Mouse (Mus musculus) heart, embryonic 15.5 days (tissue): ENCODE results near the gene Lrrc26. TPM values are rescaled to one million over a fixed set of nuclear protein-coding genes. Genes with fewer than 3 reads are reported as not detected.

Experiments used
- ATAC-seq: fragments of 200-750 bp; cut with Nextera tagmentation; replicated peaks from 2 replicates; pipeline ENCODE4 v1.8.0; 2017; ENCODE audit warnings: low read depth, moderate TSS enrichment; ENCODE audit not compliant: insufficient number of reproducible peaks, insufficient read depth, low FRiP score
- H3K27ac ChIP-seq: fragments of 300-500 bp; sonication (generic); 2 replicates; pipeline ENCODE4 v1.5.1; 2015; ENCODE audit warnings: mild to moderate bottlenecking, inconsistent platforms
- H3K27me3 ChIP-seq: fragments of 300-500 bp; sonication (generic); 2 replicates; pipeline ENCODE4 v1.6.1; 2015; ENCODE audit warnings: inconsistent platforms
- H3K36me3 ChIP-seq: fragments of 300-500 bp; sonication (generic); 2 replicates; pipeline ENCODE4 v1.6.1; 2015; ENCODE audit warnings: mild to moderate bottlenecking, inconsistent platforms
- H3K4me1 ChIP-seq: fragments of 300-500 bp; sonication (generic); replicated peaks from 2 replicates; pipeline ENCODE4 v1.6.1; 2015; ENCODE audit warnings: inconsistent platforms
- H3K4me2 ChIP-seq: fragments of 300-500 bp; sonication (generic); 2 replicates; pipeline ENCODE4 v1.6.1; 2015; ENCODE audit warnings: inconsistent platforms, mild to moderate bottlenecking, moderate library complexity
- H3K4me3 ChIP-seq: fragments of 300-500 bp; sonication (generic); 2 replicates; pipeline ENCODE4 v1.5.1; 2015; ENCODE audit warnings: mild to moderate bottlenecking, inconsistent platforms
- H3K9ac ChIP-seq: fragments of 300-500 bp; sonication (generic); 2 replicates; pipeline ENCODE4 v1.6.1; 2015; ENCODE audit warnings: mild to moderate bottlenecking, inconsistent platforms
- H3K9me3 ChIP-seq: fragments of 300-500 bp; sonication (generic); replicated peaks from 2 replicates; pipeline ENCODE4 v1.6.1; 2016; ENCODE audit warnings: inconsistent platforms
- WGBS: fragments of 180-500 bp; shearing (Covaris S2); methylation state at CpG from one replicate; pipeline ENCODE4 v1.1.7; 2015; ENCODE audit warnings: mixed read lengths; 5-methylcytosine and 5-hydroxymethylcytosine counted together
- polyA plus RNA-seq: library from polyadenylated mRNA; unstranded; fragments of >200 nt; fragmentation: Nextera tagmentation; extraction: Ambion mirVana; gene quantifications from 2 replicates; pipeline ENCODE4 v1.2.1, GENCODE M21; 2015

Gene Lrrc26
- polyA plus RNA-seq, 1 experiment from 2014 or later: 0.28 TPM

DNA sequence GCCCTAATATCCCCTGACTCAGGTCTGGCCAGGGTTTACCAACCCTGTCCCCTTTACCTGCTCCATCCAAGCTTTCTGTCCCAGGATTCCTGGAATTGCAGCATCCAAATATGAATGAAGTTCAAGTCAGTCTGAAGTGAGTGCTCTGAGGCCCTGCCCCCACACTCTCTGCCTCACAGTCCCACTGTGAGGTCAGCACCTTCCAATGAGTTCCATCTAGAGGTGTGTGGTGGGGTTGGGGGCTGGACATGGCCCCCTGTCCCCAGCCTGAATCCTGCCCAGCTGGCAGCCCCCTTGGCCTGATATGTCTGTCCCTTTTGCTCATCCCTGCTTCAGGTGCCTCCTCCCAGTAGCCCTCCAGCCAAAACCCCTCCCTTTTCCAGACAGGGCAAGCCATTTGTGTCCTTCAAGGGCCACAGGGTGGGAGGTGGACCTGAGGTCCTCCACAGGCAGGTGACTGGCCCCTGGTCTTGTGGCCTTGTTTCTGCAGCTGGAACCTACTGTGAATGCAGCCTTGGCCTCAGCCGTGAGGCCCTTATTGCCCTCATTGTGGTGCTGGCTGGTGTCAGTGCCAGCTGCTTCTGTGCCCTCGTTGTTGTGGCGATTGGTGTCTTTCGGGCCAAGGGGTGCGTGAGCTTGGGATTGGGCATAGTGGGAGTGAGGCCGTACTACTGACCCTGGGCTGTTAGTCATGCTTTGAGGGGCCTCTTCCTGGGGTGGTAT lies 1.6 kb upstream of the Lrrc26 start, which contains the start of gene Tmem210:
TSS of gene Tmem210 (plus strand) at position 219 of the 723 bp plus-strand sequence.
- peaks cover 54% of the 10 kb centered on the region for H3K27me3 ChIP-seq
- no peak for ATAC-seq
- peaks cover 40% of the 10 kb centered on the region for H3K4me1 ChIP-seq
- WGBS: 85% methylated on average over 6 of the region's 6 CpGs
- H3K4me2 ChIP-seq: no peak within 1 kb of the TSS
- H3K36me3 ChIP-seq: peaks cover 31% of the 10 kb centered on the region
- no peak within 1 kb of the TSS for H3K4me3 ChIP-seq
- no peaks in the 10 kb centered on the region for H3K9me3 ChIP-seq
- H3K27ac ChIP-seq: peak within 1 kb of the TSS; percentile 13; the same call in 1 of the 2 replicates
- no peak within 1 kb of the TSS for H3K9ac ChIP-seq

DNA sequence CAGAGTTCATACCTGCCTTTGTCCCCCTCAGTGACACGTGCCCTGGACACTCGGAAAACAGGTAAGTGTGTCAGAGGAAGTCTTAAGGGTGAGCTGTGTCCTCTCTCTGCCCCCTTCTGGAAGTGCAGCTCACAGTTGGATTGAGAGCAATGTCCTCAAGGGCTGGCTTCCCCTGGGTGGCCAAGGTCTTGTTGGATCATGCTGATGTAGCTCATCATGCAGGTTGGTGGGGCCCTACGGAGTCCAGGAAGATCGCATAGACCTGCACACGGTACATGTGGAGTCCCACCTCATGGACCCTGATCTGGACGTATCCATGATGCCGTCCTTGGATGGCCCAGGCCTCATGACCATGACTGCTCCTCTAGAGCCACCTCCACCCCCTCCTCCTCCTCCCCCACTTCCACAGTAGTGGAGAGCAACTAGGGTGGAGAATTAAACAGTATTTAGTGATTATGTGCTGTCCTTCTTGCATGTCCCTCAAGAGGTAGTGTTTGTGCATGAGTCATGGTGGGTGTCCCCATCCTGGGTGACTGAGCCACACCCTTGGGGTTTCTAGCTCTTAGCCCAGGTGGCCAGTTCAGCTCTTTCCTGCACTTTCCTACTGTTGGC lies 875 bp upstream of the Lrrc26 start:
- no peak overlapping the region for H3K4me3 ChIP-seq
- H3K9me3 ChIP-seq: no peaks in the 10 kb centered on the region
- H3K36me3 ChIP-seq: peaks cover 24% of the 10 kb centered on the region
- WGBS: 75% methylated on average over 7 of the region's 7 CpGs
- H3K4me2 ChIP-seq: no peak overlapping the region
- H3K9ac ChIP-seq: no peak overlapping the region
- peaks cover 40% of the 10 kb centered on the region for H3K4me1 ChIP-seq
- no peak overlapping the region for H3K27ac ChIP-seq
- peaks cover 62% of the 10 kb centered on the region for H3K27me3 ChIP-seq
- no peak for ATAC-seq

DNA sequence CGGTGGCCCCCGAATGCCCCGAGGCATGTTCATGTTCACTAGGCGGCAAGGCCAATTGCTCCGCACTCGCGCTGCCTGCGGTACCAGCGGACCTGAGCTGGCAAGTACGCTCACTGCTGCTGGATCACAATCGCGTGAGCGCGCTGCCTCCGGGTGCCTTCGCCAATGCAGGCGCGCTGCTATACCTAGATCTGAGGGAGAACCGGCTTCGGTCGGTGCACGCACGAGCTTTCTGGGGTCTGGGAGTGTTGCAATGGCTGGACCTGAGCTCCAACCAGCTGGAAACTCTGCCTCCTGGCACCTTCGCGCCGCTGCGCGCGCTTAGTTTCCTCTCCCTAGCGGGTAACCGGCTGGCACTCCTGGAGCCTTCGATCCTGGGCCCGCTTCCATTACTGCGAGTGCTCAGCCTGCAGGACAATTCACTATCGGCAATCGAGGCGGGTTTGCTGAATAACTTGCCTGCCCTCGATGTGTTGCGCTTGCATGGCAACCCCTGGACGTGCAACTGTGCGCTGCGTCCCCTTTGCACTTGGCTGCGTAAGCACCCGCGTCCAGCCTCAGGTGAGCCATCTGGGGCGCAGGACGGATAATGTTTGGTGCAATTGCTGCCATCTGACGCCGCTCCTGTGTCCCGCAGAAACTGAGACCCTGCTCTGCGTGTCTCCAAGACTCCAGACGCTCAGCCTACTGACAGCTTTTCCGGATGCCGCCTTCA lies 543 bp downstream of the Lrrc26 start:
- peak overlapping the region; percentile 36 for H3K4me3 ChIP-seq
- H3K27me3 ChIP-seq: peaks cover 76% of the 10 kb centered on the region
- H3K4me1 ChIP-seq: peaks cover 40% of the 10 kb centered on the region
- H3K9me3 ChIP-seq: no peaks in the 10 kb centered on the region
- H3K9ac ChIP-seq: no peak overlapping the region
- WGBS: 2% methylated on average over 54 of the region's 54 CpGs
- H3K27ac ChIP-seq: no peak overlapping the region
- H3K4me2 ChIP-seq: peak overlapping the region; percentile 59
- peaks cover 10% of the 10 kb centered on the region for H3K36me3 ChIP-seq
- ATAC-seq: no peak

DNA sequence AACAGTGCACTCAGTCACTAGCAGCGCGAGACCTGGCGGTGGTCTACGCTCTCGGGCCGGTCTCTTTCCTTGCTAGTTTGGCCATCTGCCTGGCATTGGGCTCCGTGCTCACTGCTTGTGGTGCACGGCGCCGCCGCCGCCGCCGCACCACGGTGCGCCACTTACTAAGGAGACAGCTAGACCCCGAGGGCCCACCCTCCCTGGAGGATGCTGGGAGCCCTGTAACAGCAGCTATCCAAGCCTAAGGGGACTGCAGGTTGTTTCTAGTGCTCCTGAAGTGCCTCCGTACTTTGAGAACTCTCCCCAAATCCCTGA lies 1.1 kb downstream of the Lrrc26 start:
- peaks cover 5% of the 10 kb centered on the region; the same call in 1 of the 2 replicates for H3K36me3 ChIP-seq
- WGBS: 3% methylated on average over 17 of the region's 18 CpGs
- no peak overlapping the region for H3K9ac ChIP-seq
- ATAC-seq: no peak
- H3K27me3 ChIP-seq: peaks cover 81% of the 10 kb centered on the region
- peak overlapping the region; percentile 36 for H3K4me3 ChIP-seq
- H3K4me1 ChIP-seq: peaks cover 40% of the 10 kb centered on the region
- H3K4me2 ChIP-seq: peak overlapping the region; percentile 59
- no peaks in the 10 kb centered on the region for H3K9me3 ChIP-seq
- no peak overlapping the region for H3K27ac ChIP-seq

DNA sequence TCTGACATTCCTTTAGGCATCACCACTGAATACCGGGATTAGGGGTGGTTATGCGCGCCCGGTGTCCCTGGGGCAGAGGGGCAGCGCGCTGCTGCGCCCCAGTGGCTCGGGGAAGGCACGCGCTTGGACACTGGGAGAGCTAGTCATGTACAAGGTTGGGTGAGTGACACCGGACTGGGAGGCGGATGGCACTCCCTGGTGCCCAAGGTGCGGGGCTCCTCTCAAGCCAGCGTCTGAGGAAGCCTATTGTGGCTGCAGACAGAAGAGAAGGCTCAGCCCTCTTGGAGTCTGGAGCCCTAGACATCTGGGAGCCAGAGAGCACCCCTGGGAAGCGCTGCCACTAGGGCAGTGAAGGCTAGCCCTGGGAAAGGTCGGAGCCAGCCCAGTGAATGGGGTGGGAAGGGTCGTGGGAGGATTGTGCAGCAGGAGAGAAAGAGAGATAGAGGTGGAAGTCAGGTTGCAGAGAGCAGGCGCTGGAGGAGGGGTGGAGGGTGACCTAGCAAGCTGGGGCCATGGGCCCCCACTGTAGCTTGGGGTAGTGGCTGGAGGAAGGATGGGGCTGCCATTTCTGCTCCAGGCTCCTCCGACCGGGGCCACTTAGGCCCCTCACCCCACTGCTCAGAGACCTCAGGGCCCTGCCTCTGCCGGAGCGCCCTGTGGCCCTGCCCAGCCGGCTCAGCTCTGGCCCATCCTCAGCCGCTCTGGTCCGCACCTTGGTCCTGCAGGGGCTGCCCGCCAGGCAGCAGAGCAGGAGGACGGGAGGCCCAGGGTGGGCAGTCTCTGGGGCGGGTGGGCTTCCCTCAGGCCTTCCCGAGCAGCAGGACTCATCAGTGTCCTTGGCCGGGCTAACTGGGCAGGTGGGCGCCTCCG lies 1.7 kb downstream of the Lrrc26 start:
- WGBS: 6% methylated on average over 32 of the region's 32 CpGs
- Histone ChIP-seq H3K4me3 (peak overlapping the region; percentile 44), H3K4me2 (peak overlapping the region; percentile 66), H3K36me3 (no peaks in the 10 kb centered on the region), H3K27ac (no peak overlapping the region), H3K27me3 (peaks cover 87% of the 10 kb centered on the region), H3K9ac (peak overlapping the region; percentile 14; the same call in 1 of the 2 replicates), H3K4me1 (peaks cover 37% of the 10 kb centered on the region), H3K9me3 (no peaks in the 10 kb centered on the region)
- ATAC-seq: no peak

DNA sequence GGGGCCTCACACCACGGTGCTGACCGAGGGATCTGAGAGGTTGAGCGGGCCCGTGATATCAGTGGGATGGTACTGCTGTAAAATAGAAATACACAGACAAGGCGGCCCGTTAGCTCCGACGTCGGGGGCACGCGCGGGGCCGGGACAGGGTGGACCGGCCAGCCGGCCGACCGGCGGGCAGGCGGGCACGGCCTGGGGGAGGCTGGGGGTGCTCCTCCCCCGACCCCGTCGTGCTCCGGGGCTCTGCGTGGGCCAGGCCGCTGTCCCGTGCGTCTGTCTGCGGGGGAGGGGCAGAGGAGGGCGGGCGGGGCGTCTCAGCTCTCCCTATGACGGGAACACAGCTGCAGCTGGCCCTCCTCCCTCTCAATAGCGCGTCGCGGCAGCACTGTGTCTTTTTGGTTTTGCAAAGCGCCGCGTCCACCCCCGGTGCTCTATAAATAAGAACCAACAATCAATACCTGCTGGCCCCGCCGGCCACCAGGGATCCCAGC lies 2.4 kb downstream of the Lrrc26 start:
- ATAC-seq: no peak
- 5% methylated on average over 41 of the region's 43 CpGs for WGBS
- peak overlapping the region; percentile 14 for H3K9ac ChIP-seq

DNA sequence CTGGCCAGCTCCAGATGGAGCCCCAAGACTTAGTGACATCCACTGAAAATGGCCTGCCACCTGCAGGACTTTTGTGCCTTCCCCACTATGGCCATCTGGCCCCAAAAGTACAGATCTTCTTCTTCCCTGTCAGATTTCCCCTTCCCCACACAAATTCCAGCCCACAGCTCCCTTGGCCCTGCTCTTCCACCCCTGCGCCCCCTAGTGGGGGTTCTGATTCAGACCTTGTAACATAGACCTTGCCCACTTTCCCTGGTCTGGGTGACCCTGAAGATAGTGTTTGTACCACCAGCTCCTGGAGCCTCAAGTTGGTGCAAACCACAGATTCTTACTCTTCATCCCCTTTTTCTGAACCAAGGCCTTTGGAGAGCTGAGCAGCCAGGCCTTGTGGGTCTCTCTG lies 3.1 kb downstream of the Lrrc26 start:
- H3K36me3 ChIP-seq: no peaks in the 10 kb centered on the region
- no peak overlapping the region for H3K4me3 ChIP-seq
- peak overlapping the region; percentile 66; the same call in 1 of the 2 replicates for H3K4me2 ChIP-seq
- H3K9me3 ChIP-seq: no peaks in the 10 kb centered on the region
- no peak for ATAC-seq
- WGBS: 0% methylated on average over 1 of the region's 1 CpGs
- peaks cover 29% of the 10 kb centered on the region for H3K4me1 ChIP-seq
- H3K9ac ChIP-seq: no peak overlapping the region; the same call in 1 of the 2 replicates
- H3K27ac ChIP-seq: no peak overlapping the region
- H3K27me3 ChIP-seq: peaks cover 99% of the 10 kb centered on the region

More for the DNA sequence above, 2.4 kb downstream of the Lrrc26 start:
- Histone ChIP-seq H3K4me3 (peak overlapping the region; percentile 44), H3K9me3 (no peaks in the 10 kb centered on the region), H3K4me2 (peak overlapping the region; percentile 66), H3K27me3 (peaks cover 93% of the 10 kb centered on the region), H3K4me1 (peaks cover 31% of the 10 kb centered on the region), H3K36me3 (no peaks in the 10 kb centered on the region), H3K27ac (no peak overlapping the region)

DNA sequence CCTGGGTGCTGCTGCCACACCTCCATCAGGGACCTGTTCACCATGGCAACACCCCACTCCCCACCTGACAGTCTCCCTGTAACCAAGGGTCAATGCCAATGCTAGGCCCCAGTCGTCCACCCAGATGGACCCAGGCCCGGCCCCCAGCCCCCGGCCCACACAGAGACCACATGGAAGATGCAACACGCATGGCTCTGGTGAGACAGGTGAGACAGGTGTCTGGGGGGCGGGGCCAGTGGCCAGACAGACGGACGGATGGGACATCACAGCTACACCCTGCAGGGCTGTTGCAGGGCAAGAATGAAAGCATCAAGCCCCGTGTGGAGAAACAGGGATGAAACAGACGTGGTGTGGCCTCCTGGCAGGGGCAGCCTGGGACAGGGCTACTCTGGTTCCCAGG lies 4.0 kb downstream of the Lrrc26 start:
- H3K27ac ChIP-seq: no peak overlapping the region
- H3K36me3 ChIP-seq: no peaks in the 10 kb centered on the region
- no peak for ATAC-seq
- peaks cover 97% of the 10 kb centered on the region for H3K27me3 ChIP-seq
- H3K9ac ChIP-seq: no peak overlapping the region
- H3K9me3 ChIP-seq: no peaks in the 10 kb centered on the region
- 74% methylated on average over 9 of the region's 9 CpGs for WGBS
- H3K4me3 ChIP-seq: no peak overlapping the region
- H3K4me2 ChIP-seq: no peak overlapping the region
- H3K4me1 ChIP-seq: peaks cover 29% of the 10 kb centered on the region

DNA sequence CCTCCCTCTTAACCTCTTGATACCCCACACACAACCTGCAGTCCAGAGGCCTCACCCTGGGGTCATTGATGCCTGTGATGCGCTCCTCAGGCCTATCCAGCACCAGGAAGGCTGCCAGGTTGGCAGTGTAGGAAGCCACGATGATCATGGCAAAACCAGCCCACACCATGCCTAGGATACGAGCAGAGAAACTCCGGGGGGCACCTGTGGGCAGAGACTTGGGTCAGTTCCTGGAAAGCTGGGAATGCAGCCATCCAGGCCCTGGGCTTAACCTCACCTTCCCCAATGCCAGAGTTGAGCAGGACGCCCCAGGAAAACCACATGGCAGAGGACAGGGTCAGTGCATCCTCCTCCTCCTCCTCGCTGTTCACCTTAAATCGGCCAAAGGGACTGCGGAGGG lies 7.4 kb downstream of the Lrrc26 start:
- no peaks in the 10 kb centered on the region for H3K36me3 ChIP-seq
- no peak overlapping the region for H3K4me2 ChIP-seq
- H3K4me3 ChIP-seq: no peak overlapping the region
- WGBS: 69% methylated on average over 8 of the region's 8 CpGs
- peaks cover 73% of the 10 kb centered on the region for H3K27me3 ChIP-seq
- ATAC-seq: no peak
- peaks cover 7% of the 10 kb centered on the region for H3K4me1 ChIP-seq
- no peak overlapping the region for H3K9ac ChIP-seq
- H3K27ac ChIP-seq: no peak overlapping the region
- no peaks in the 10 kb centered on the region for H3K9me3 ChIP-seq

DNA sequence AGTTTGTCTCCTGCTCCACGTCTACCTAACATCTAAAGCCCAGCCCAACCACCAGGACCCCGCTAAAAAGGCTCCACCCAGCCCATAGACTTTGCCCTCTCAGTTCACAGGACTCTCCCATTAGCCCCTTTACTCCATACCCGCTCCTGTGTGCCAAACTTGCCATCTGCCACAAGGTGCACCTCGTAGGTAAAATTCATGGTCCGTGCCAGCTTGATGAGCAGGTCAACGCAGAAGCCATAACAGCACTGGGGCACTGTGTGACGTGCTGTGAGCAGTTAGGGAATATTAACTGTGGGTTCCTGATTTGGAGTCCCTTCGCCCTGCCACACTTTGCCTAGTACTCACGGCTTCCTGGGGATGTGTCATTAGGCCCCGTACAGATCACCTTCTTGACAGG lies 8.3 kb downstream of the Lrrc26 start:
- Histone ChIP-seq H3K9me3 (no peaks in the 10 kb centered on the region), H3K9ac (no peak overlapping the region), H3K4me2 (no peak overlapping the region), H3K4me1 (no peaks in the 10 kb centered on the region), H3K36me3 (no peaks in the 10 kb centered on the region), H3K27me3 (peaks cover 70% of the 10 kb centered on the region), H3K4me3 (no peak overlapping the region), H3K27ac (no peak overlapping the region)
- no peak for ATAC-seq
- 73% methylated on average over 10 of the region's 10 CpGs for WGBS

DNA sequence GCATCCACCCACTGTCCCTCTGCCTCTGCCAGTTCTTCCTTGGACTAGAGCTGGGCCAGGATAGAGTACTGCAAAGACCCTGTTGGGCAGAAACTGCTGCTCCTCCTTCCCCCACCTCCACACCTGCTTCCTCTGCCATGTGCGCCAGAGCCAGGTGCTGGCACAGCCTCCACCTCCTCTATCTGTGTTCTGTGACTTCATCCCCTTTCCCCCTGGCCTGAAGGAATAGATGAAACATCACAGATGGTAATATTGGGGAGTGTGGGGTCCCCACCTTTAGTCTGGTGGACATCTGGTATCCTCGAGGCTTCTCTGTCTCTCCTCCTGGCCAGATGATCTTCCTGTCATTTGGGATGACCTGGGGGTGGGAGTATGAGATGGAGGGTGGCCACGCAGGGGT lies 13.7 kb downstream of the Lrrc26 start:
- no peaks in the 10 kb centered on the region for H3K36me3 ChIP-seq
- no peak overlapping the region for H3K4me2 ChIP-seq
- ATAC-seq: no peak
- no peak overlapping the region for H3K4me3 ChIP-seq
- no peaks in the 10 kb centered on the region for H3K9me3 ChIP-seq
- WGBS: 64% methylated on average over 3 of the region's 3 CpGs
- peaks cover 68% of the 10 kb centered on the region for H3K27me3 ChIP-seq
- no peak overlapping the region for H3K9ac ChIP-seq
- H3K27ac ChIP-seq: no peak overlapping the region
- peaks cover 7% of the 10 kb centered on the region for H3K4me1 ChIP-seq
